Mouse (Mus musculus): ENCODE results near the gene Gm10190. TPM values are rescaled to one million over a fixed set of nuclear protein-coding genes. Genes with fewer than 3 reads are reported as not detected.

Gene Gm10190
- polyA plus RNA-seq (2012; rRNA removed) = 0.51 and 0.79 TPM in 2 replicates

DNA sequence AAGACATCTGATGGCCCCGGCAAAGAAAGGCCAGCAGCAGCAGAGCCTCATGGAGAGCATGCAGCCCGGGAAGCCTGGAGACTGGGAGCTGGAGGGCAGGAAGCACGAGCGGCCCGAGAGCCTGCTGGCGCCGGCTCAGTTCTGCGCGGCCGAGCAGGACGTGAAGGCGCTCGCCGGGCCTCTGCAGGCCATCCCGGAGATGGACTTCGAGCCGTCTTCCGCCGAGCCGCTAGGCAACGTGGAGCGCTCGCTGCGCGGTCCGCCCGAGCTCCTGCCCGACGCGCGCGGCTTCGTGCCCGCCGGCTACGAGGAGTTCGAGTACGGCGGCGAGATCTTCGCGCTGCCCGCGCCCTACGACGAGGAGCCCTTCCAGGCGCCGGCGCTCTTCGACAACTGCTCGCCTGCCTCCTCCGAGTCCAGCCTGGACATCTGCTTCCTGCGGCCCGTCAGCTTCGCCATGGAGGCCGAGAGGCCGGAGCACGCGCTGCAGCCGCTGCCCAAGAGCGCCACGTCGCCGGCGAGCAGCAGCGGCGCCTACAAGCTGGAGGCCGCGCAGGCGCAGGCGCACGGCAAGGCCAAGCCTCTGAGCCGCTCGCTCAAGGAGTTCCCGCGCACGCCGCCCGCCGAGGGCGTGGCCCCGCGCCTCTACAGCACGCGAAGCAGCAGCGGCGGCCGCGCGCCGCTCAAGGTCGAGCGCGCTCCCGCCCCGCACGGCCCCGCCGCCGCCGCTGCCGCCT lies at the start of gene Gm10190:
Gene Gm10190, minus strand, starts transcription at position 553 of the 737 bp plus-strand sequence.

Other genes with a start within 250 kb of the Gm10190 start
- 1.5 and 2.5 TPM in 2 replicates for gene Galm, start 246.1 kb downstream of the Gm10190 start, polyA plus RNA-seq (2012; rRNA removed)
- 347 and 350 TPM in 2 replicates for gene Srsf7, start 166.2 kb downstream of the Gm10190 start, polyA plus RNA-seq (2012; rRNA removed)
- gene Ttc39d, start 166.1 kb downstream of the Gm10190 start, polyA plus RNA-seq (2012; rRNA removed) = 0.08 and 0.12 TPM in 2 replicates
- 12.7 and 13.9 TPM in 2 replicates for gene Gemin6, start 149.1 kb downstream of the Gm10190 start, polyA plus RNA-seq (2012; rRNA removed)
- gene Morn2, start 83.3 kb downstream of the Gm10190 start, polyA plus RNA-seq (2012; rRNA removed) = 24.5 and 31.9 TPM in 2 replicates
- gene Dhx57, start 83.1 kb downstream of the Gm10190 start, polyA plus RNA-seq (2012; rRNA removed) = 86.2 and 87.3 TPM in 2 replicates
- 1.8 and 7.4 TPM in 2 replicates for gene Arhgef33, start 66.1 kb downstream of the Gm10190 start, polyA plus RNA-seq (2012; rRNA removed)
- 16.8 and 17.1 TPM in 2 replicates for gene Sos1, start 106.9 kb upstream of the Gm10190 start, polyA plus RNA-seq (2012; rRNA removed)
- gene Cdkl4, start 204.3 kb upstream of the Gm10190 start, polyA plus RNA-seq (2012; rRNA removed) = 5.4 and 5.5 TPM in 2 replicates

Data from central nervous system, embryonic 18 days (tissue).